Mouse (Mus musculus): Measurements from ENCODE around the gene Ccdc183.

Gene Ccdc183

GRCm38 (mm10) chr2:25617578-25617977 lies at the start of gene Ccdc183:
Gene Ccdc183, minus strand, starts transcription at chr2:25617678.
- DNase-seq, result no peak

- DNase-seq, result no peak
Measured at GRCm38 (mm10) chr2:25666516-25666915, 49.0 kb upstream of the Ccdc183 start.

GRCm38 (mm10) chr2:25664125-25664524 lies 46.6 kb upstream of the Ccdc183 start:
- DNase-seq, result no peak

- DNase-seq, result peak; percentile 72 to 86
Measured at GRCm38 (mm10) chr2:25663511-25663910, 46.0 kb upstream of the Ccdc183 start.

- peak; percentile 33 to 40 for DNase-seq
Measured at GRCm38 (mm10) chr2:25661245-25661970, 43.9 kb upstream of the Ccdc183 start.

GRCm38 (mm10) chr2:25660279-25660678 lies 42.8 kb upstream of the Ccdc183 start:
- peak in 1 of 2 experiments; percentile 11 for DNase-seq

GRCm38 (mm10) chr2:25657652-25658051 lies 40.2 kb upstream of the Ccdc183 start, which contains the start of gene Lcn5:
Gene Lcn5, plus strand, starts transcription at chr2:25657952.
- no peak for DNase-seq

GRCm38 (mm10) chr2:25657246-25657645 lies 39.8 kb upstream of the Ccdc183 start:
- DNase-seq, result peak; percentile 68 to 71

GRCm38 (mm10) chr2:25656691-25657090 lies 39.2 kb upstream of the Ccdc183 start:
- DNase-seq, result peak; percentile 48 to 56

- DNase-seq, result no peak
Measured at GRCm38 (mm10) chr2:25654502-25654901, 37.0 kb upstream of the Ccdc183 start.

GRCm38 (mm10) chr2:25652902-25653301 lies 35.4 kb upstream of the Ccdc183 start, which contains the start of gene Lcn8:
Gene Lcn8, plus strand, starts transcription at chr2:25653120.
- DNase-seq, result no peak

- peak; percentile 70 to 83 for DNase-seq
Measured at GRCm38 (mm10) chr2:25639890-25640289, 22.4 kb upstream of the Ccdc183 start.

GRCm38 (mm10) chr2:25634046-25634445 lies 16.6 kb upstream of the Ccdc183 start:
- no peak for DNase-seq

- no peak for DNase-seq
Measured at GRCm38 (mm10) chr2:25633616-25634015, 16.1 kb upstream of the Ccdc183 start.

GRCm38 (mm10) chr2:25628738-25629137 lies 11.3 kb upstream of the Ccdc183 start:
- no peak for DNase-seq

- no peak for DNase-seq
Measured at GRCm38 (mm10) chr2:25627811-25628210, 10.3 kb upstream of the Ccdc183 start, which contains the start of gene Fcna. Gene Fcna, minus strand, starts transcription at chr2:25628030.

GRCm38 (mm10) chr2:25625986-25626385 lies 8.5 kb upstream of the Ccdc183 start:
- no peak for DNase-seq

GRCm38 (mm10) chr2:25621229-25622200 lies 4.0 kb upstream of the Ccdc183 start, which contains the start of gene Tmem141:
Gene Tmem141, minus strand, starts transcription at chr2:25622005.
- DNase-seq, result peak; percentile 94

- no peak for DNase-seq
Measured at GRCm38 (mm10) chr2:25620852-25621228, 3.4 kb upstream of the Ccdc183 start.

GRCm38 (mm10) chr2:25620386-25620785 lies 2.9 kb upstream of the Ccdc183 start:
- DNase-seq, result no peak

- peak; percentile 53 to 61 for DNase-seq
Measured at GRCm38 (mm10) chr2:25616398-25616797, 1.1 kb downstream of the Ccdc183 start.

- no peak for DNase-seq
Measured at GRCm38 (mm10) chr2:25608671-25609070, 8.8 kb downstream of the Ccdc183 start.

Data from cerebellum, postnatal 14 days (tissue).